Mouse (Mus musculus) layer of hippocampus, adult 9-10 months (tissue): Measurements from ENCODE around the gene P2ry6.

Experiments used
- DNase-seq: peaks from one replicate; pipeline ENCODE4 v3.0.0; 2022; ENCODE audit warnings: low spot score

The P2ry6 gene

GRCm38 (mm10) chr7:100916526-100916925 lies 57.9 kb downstream of the P2ry6 start:
- no peak for DNase-seq

- DNase-seq: no peak
Measured at GRCm38 (mm10) chr7:100915204-100915603, 59.2 kb downstream of the P2ry6 start.

GRCm38 (mm10) chr7:100911791-100912190 lies 62.7 kb downstream of the P2ry6 start:
- DNase-seq: no peak

- no peak for DNase-seq
Measured at GRCm38 (mm10) chr7:100911246-100911770, 63.1 kb downstream of the P2ry6 start.

GRCm38 (mm10) chr7:100908567-100908966 lies 65.9 kb downstream of the P2ry6 start:
- DNase-seq: no peak

GRCm38 (mm10) chr7:100908061-100908460 lies 66.4 kb downstream of the P2ry6 start:
- DNase-seq: no peak

- DNase-seq: peak; percentile 77
Measured at GRCm38 (mm10) chr7:100907231-100907630, 67.2 kb downstream of the P2ry6 start.

GRCm38 (mm10) chr7:100906029-100906789 lies 68.2 kb downstream of the P2ry6 start:
- no peak for DNase-seq

GRCm38 (mm10) chr7:100905037-100905436 lies 69.4 kb downstream of the P2ry6 start:
- no peak for DNase-seq

GRCm38 (mm10) chr7:100904612-100905011 lies 69.8 kb downstream of the P2ry6 start:
- no peak for DNase-seq

- no peak for DNase-seq
Measured at GRCm38 (mm10) chr7:100902451-100903137, 71.9 kb downstream of the P2ry6 start.

GRCm38 (mm10) chr7:100897828-100898227 lies 76.6 kb downstream of the P2ry6 start:
- DNase-seq: no peak

- DNase-seq: no peak
Measured at GRCm38 (mm10) chr7:100894833-100895226, 79.6 kb downstream of the P2ry6 start.

- no peak for DNase-seq
Measured at GRCm38 (mm10) chr7:100894057-100894832, 80.2 kb downstream of the P2ry6 start.

- no peak for DNase-seq
Measured at GRCm38 (mm10) chr7:100893249-100894056, 81.0 kb downstream of the P2ry6 start.
